Mouse (Mus musculus): ENCODE measurements around the gene Tom1l2. TPM values are rescaled to one million over a fixed set of nuclear protein-coding genes. Genes with fewer than 3 reads are reported as not detected.

The Tom1l2 gene
- polyA plus RNA-seq, 1 experiment from 2014 or later = 6.8 TPM

GRCm38 (mm10) chr11:60288980-60289379, 63.7 kb downstream of the Tom1l2 start:
- Histone ChIP-seq H3K36me3 (ENCODE audit: control insufficient read depth, insufficient read depth) (no peaks in the 10 kb centered on the region), H3K4me2 (ENCODE audit: low read depth, low read length) (no peak overlapping the region), H3K9me3 (replicated peaks; ENCODE audit: control insufficient read depth, low read length) (no peaks in the 10 kb centered on the region), H3K4me1 (ENCODE audit: control insufficient read depth, low read depth, low read length) (peaks cover 13% of the 10 kb centered on the region), H3K9ac (ENCODE audit: low read depth, low read length) (no peak overlapping the region), H3K4me3 (ENCODE audit: low read depth, low read length) (no peak overlapping the region), H3K27me3 (ENCODE audit: control insufficient read depth, insufficient read depth, low read depth, low read length) (no peaks in the 10 kb centered on the region), H3K27ac (ENCODE audit: low read length) (no peak overlapping the region)
- ATAC-seq (ENCODE audit: low read depth) = no peak
- WGBS (ENCODE audit: insufficient replicate concordance) = 64% methylated on average over 5 of the region's 5 CpGs

GRCm38 (mm10) chr11:60286311-60286710, 66.4 kb downstream of the Tom1l2 start:
- Histone ChIP-seq H3K4me2 (ENCODE audit: low read depth, low read length) (no peak overlapping the region), H3K36me3 (ENCODE audit: control insufficient read depth, insufficient read depth) (no peaks in the 10 kb centered on the region), H3K9me3 (replicated peaks; ENCODE audit: control insufficient read depth, low read length) (no peaks in the 10 kb centered on the region), H3K27me3 (ENCODE audit: control insufficient read depth, insufficient read depth, low read depth, low read length) (no peaks in the 10 kb centered on the region), H3K4me1 (ENCODE audit: control insufficient read depth, low read depth, low read length) (no peaks in the 10 kb centered on the region), H3K4me3 (ENCODE audit: low read depth, low read length) (no peak overlapping the region), H3K9ac (ENCODE audit: low read depth, low read length) (no peak overlapping the region), H3K27ac (ENCODE audit: low read length) (no peak overlapping the region)
- ATAC-seq (ENCODE audit: low read depth) = no peak
- 74% methylated on average over 4 of the region's 4 CpGs for WGBS (ENCODE audit: insufficient replicate concordance)

GRCm38 (mm10) chr11:60280429-60281414, 72.0 kb downstream of the Tom1l2 start:
- ATAC-seq (ENCODE audit: low read depth) = peak; percentile 91
- H3K4me2 ChIP-seq (ENCODE audit: low read depth, low read length) = peak overlapping the region; percentile 48
- no peaks in the 10 kb centered on the region for H3K27me3 ChIP-seq (ENCODE audit: control insufficient read depth, insufficient read depth, low read depth, low read length)
- H3K9ac ChIP-seq (ENCODE audit: low read depth, low read length) = no peak overlapping the region
- no peaks in the 10 kb centered on the region for H3K9me3 ChIP-seq (replicated peaks; ENCODE audit: control insufficient read depth, low read length)
- peaks cover 23% of the 10 kb centered on the region for H3K4me1 ChIP-seq (ENCODE audit: control insufficient read depth, low read depth, low read length)
- H3K36me3 ChIP-seq (ENCODE audit: control insufficient read depth, insufficient read depth) = no peaks in the 10 kb centered on the region
- WGBS (ENCODE audit: insufficient replicate concordance) = 71% methylated on average over 11 of the region's 11 CpGs
- H3K4me3 ChIP-seq (ENCODE audit: low read depth, low read length) = no peak overlapping the region
- H3K27ac ChIP-seq (ENCODE audit: low read length) = peak overlapping the region; percentile 71; the same call in 1 of the 2 replicates

GRCm38 (mm10) chr11:60279483-60279882, 73.2 kb downstream of the Tom1l2 start:
- ATAC-seq (ENCODE audit: low read depth) = peak; percentile 43
- peaks cover 23% of the 10 kb centered on the region for H3K4me1 ChIP-seq (ENCODE audit: control insufficient read depth, low read depth, low read length)
- no peaks in the 10 kb centered on the region for H3K9me3 ChIP-seq (replicated peaks; ENCODE audit: control insufficient read depth, low read length)
- H3K4me3 ChIP-seq (ENCODE audit: low read depth, low read length) = no peak overlapping the region
- no peak overlapping the region for H3K4me2 ChIP-seq (ENCODE audit: low read depth, low read length)
- no peak overlapping the region for H3K9ac ChIP-seq (ENCODE audit: low read depth, low read length)
- WGBS (ENCODE audit: insufficient replicate concordance) = 27% methylated on average over 5 of the region's 5 CpGs
- peak overlapping the region; percentile 71 for H3K27ac ChIP-seq (ENCODE audit: low read length)
- no peaks in the 10 kb centered on the region for H3K36me3 ChIP-seq (ENCODE audit: control insufficient read depth, insufficient read depth)
- H3K27me3 ChIP-seq (ENCODE audit: control insufficient read depth, insufficient read depth, low read depth, low read length) = no peaks in the 10 kb centered on the region

GRCm38 (mm10) chr11:60277771-60278170, 74.9 kb downstream of the Tom1l2 start:
- 78% methylated on average over 5 of the region's 5 CpGs for WGBS (ENCODE audit: insufficient replicate concordance)
- no peak overlapping the region for H3K27ac ChIP-seq (ENCODE audit: low read length)
- H3K4me2 ChIP-seq (ENCODE audit: low read depth, low read length) = no peak overlapping the region
- H3K9ac ChIP-seq (ENCODE audit: low read depth, low read length) = no peak overlapping the region
- peaks cover 23% of the 10 kb centered on the region for H3K4me1 ChIP-seq (ENCODE audit: control insufficient read depth, low read depth, low read length)
- no peak for ATAC-seq (ENCODE audit: low read depth)
- H3K27me3 ChIP-seq (ENCODE audit: control insufficient read depth, insufficient read depth, low read depth, low read length) = no peaks in the 10 kb centered on the region
- no peaks in the 10 kb centered on the region for H3K36me3 ChIP-seq (ENCODE audit: control insufficient read depth, insufficient read depth)
- no peak overlapping the region for H3K4me3 ChIP-seq (ENCODE audit: low read depth, low read length)
- no peaks in the 10 kb centered on the region for H3K9me3 ChIP-seq (replicated peaks; ENCODE audit: control insufficient read depth, low read length)

- H3K4me3 ChIP-seq (ENCODE audit: low read depth, low read length) = no peak overlapping the region
- 71% methylated on average over 8 of the region's 8 CpGs for WGBS (ENCODE audit: insufficient replicate concordance)
- no peak overlapping the region for H3K9ac ChIP-seq (ENCODE audit: low read depth, low read length)
- H3K9me3 ChIP-seq (replicated peaks; ENCODE audit: control insufficient read depth, low read length) = no peaks in the 10 kb centered on the region
- no peak overlapping the region for H3K27ac ChIP-seq (ENCODE audit: low read length)
- no peak for ATAC-seq (ENCODE audit: low read depth)
- H3K27me3 ChIP-seq (ENCODE audit: control insufficient read depth, insufficient read depth, low read depth, low read length) = no peaks in the 10 kb centered on the region
- H3K4me1 ChIP-seq (ENCODE audit: control insufficient read depth, low read depth, low read length) = peaks cover 23% of the 10 kb centered on the region
- no peak overlapping the region for H3K4me2 ChIP-seq (ENCODE audit: low read depth, low read length)
- H3K36me3 ChIP-seq (ENCODE audit: control insufficient read depth, insufficient read depth) = no peaks in the 10 kb centered on the region
Measured at GRCm38 (mm10) chr11:60277164-60277740, 75.5 kb downstream of the Tom1l2 start.

- no peak for ATAC-seq (ENCODE audit: low read depth)
- Histone ChIP-seq H3K4me1 (ENCODE audit: control insufficient read depth, low read depth, low read length) (peaks cover 23% of the 10 kb centered on the region), H3K4me3 (ENCODE audit: low read depth, low read length) (no peak overlapping the region), H3K27ac (ENCODE audit: low read length) (no peak overlapping the region), H3K27me3 (ENCODE audit: control insufficient read depth, insufficient read depth, low read depth, low read length) (no peaks in the 10 kb centered on the region), H3K4me2 (ENCODE audit: low read depth, low read length) (no peak overlapping the region), H3K9ac (ENCODE audit: low read depth, low read length) (no peak overlapping the region), H3K9me3 (replicated peaks; ENCODE audit: control insufficient read depth, low read length) (no peaks in the 10 kb centered on the region), H3K36me3 (ENCODE audit: control insufficient read depth, insufficient read depth) (no peaks in the 10 kb centered on the region)
- WGBS (ENCODE audit: insufficient replicate concordance) = 63% methylated on average over 6 of the region's 6 CpGs
Measured at GRCm38 (mm10) chr11:60276408-60277093, 76.2 kb downstream of the Tom1l2 start.

GRCm38 (mm10) chr11:60273273-60273805, 79.4 kb downstream of the Tom1l2 start:
- 60% methylated on average over 5 of the region's 5 CpGs for WGBS (ENCODE audit: insufficient replicate concordance)
- Histone ChIP-seq H3K9me3 (replicated peaks; ENCODE audit: control insufficient read depth, low read length) (no peaks in the 10 kb centered on the region), H3K27ac (ENCODE audit: low read length) (no peak overlapping the region), H3K4me2 (ENCODE audit: low read depth, low read length) (no peak overlapping the region), H3K4me1 (ENCODE audit: control insufficient read depth, low read depth, low read length) (no peaks in the 10 kb centered on the region), H3K36me3 (ENCODE audit: control insufficient read depth, insufficient read depth) (no peaks in the 10 kb centered on the region), H3K27me3 (ENCODE audit: control insufficient read depth, insufficient read depth, low read depth, low read length) (no peaks in the 10 kb centered on the region), H3K4me3 (ENCODE audit: low read depth, low read length) (no peak overlapping the region), H3K9ac (ENCODE audit: low read depth, low read length) (no peak overlapping the region)
- no peak for ATAC-seq (ENCODE audit: low read depth)
